Mouse (Mus musculus) kidney, postnatal 0 days (tissue): ENCODE data around the gene Zgrf1. TPM values are rescaled to one million over a fixed set of nuclear protein-coding genes. Genes with fewer than 3 reads are reported as not detected.

ENCODE experiments used
- ATAC-seq: fragments of 200-750 bp; cut with Nextera tagmentation; replicated peaks from 2 replicates; pipeline ENCODE4 v1.8.0; 2017; ENCODE audit warnings: low read depth, moderate number of reproducible peaks, moderate TSS enrichment, moderate library complexity; ENCODE audit not compliant: low FRiP score
- DNase-seq: peaks from one replicate; pipeline ENCODE4 v3.0.0-alpha.2; 2016; ENCODE audit warnings: low spot score
- H3K27ac ChIP-seq: fragments of 300-500 bp; sonication (generic); 2 replicates; pipeline ENCODE4 v1.5.1; 2014; ENCODE audit warnings: mild to moderate bottlenecking
- H3K27me3 ChIP-seq: fragments of 300-500 bp; sonication (generic); 2 replicates; pipeline ENCODE4 v1.6.1; 2014; ENCODE audit warnings: low read length, mixed read lengths; ENCODE audit not compliant: insufficient read depth
- H3K36me3 ChIP-seq: fragments of 300-500 bp; sonication (generic); 2 replicates; pipeline ENCODE4 v1.6.1; 2014; ENCODE audit warnings: low read length, mixed read lengths; ENCODE audit not compliant: insufficient read depth
- H3K4me1 ChIP-seq: fragments of 300-500 bp; sonication (generic); replicated peaks from 2 replicates; pipeline ENCODE4 v1.6.1; 2014; ENCODE audit warnings: antibody characterized with exemption, low read length, mixed read lengths; ENCODE audit not compliant: insufficient read depth
- H3K4me2 ChIP-seq: fragments of 300-500 bp; sonication (generic); 2 replicates; pipeline ENCODE4 v1.6.1; 2014; ENCODE audit warnings: mild to moderate bottlenecking, low read length, moderate library complexity, mixed read lengths
- H3K4me3 ChIP-seq: fragments of 300-500 bp; sonication (generic); replicated peaks from 2 replicates; pipeline ENCODE4 v1.5.1; 2014; ENCODE audit warnings: low read depth, low read length
- H3K9ac ChIP-seq: fragments of 300-500 bp; sonication (generic); 2 replicates; pipeline ENCODE4 v1.6.1; 2014; ENCODE audit warnings: low read depth, low read length
- H3K9me3 ChIP-seq: fragments of 300-500 bp; sonication (generic); replicated peaks from 2 replicates; pipeline ENCODE4 v1.6.1; 2016; ENCODE audit warnings: low read length, inconsistent platforms, mixed read lengths
- CTCF ChIP-seq: IDR thresholded peaks from 2 replicates; pipeline ENCODE4 v1.5.1; 2016; ENCODE audit warnings: antibody characterized with exemption, low read depth, mild to moderate bottlenecking, moderate library complexity
- WGBS: fragments of 180-500 bp; shearing (Covaris S2); extraction: QIAGEN DNeasy Blood & Tissue Kit; methylation state at CpG from one replicate; pipeline ENCODE4 v1.1.7; 2014; 5-methylcytosine and 5-hydroxymethylcytosine counted together
- polyA plus RNA-seq: library from polyadenylated mRNA; unstranded; fragments of >200 nt; fragmentation: Nextera tagmentation; extraction: Ambion mirVana; gene quantifications from 2 replicates; pipeline ENCODE4 v1.2.1, GENCODE M21; 2015

Zgrf1 gene
- polyA plus RNA-seq, 1 experiment from 2014 or later: 2.3 TPM

DNA sequence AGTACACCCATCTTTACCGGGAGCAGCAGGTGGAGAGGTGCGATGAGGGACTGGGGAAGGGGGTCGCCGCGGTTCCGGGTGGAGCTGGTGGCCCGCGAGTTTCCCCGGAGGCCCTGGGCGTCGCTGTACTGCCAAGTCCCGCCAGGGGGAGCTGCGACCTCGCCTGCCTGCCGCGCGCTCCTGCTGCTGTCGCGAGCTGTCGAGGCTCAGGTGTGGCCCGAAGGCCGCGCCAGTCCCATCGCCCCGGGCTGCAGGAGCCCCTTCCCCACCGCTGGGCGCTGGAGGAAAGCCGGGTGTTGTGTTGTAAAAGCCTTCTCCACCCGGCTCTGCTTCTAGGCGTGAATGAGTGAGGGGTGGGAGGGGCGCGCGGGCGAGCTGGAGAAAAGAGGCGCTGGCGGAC lies 72.0 kb downstream of the Zgrf1 start:
- TF ChIP-seq CTCF: peak; percentile 88
- peak; percentile 71 for DNase-seq
- no peaks in the 10 kb centered on the region for H3K4me1 ChIP-seq
- under 1% methylated on average over 36 of the region's 36 CpGs for whole genome bisulfite sequencing
- no peak overlapping the region for H3K27ac ChIP-seq
- no peak overlapping the region for H3K9ac ChIP-seq
- ATAC-seq: peak; percentile 64; the same call in 1 of the 2 replicates
- peak overlapping the region; percentile 29 for H3K4me3 ChIP-seq
- H3K9me3 ChIP-seq: no peaks in the 10 kb centered on the region
- H3K4me2 ChIP-seq: peak overlapping the region; percentile 56
- H3K36me3 ChIP-seq: no peaks in the 10 kb centered on the region
- peaks cover 49% of the 10 kb centered on the region for H3K27me3 ChIP-seq

DNA sequence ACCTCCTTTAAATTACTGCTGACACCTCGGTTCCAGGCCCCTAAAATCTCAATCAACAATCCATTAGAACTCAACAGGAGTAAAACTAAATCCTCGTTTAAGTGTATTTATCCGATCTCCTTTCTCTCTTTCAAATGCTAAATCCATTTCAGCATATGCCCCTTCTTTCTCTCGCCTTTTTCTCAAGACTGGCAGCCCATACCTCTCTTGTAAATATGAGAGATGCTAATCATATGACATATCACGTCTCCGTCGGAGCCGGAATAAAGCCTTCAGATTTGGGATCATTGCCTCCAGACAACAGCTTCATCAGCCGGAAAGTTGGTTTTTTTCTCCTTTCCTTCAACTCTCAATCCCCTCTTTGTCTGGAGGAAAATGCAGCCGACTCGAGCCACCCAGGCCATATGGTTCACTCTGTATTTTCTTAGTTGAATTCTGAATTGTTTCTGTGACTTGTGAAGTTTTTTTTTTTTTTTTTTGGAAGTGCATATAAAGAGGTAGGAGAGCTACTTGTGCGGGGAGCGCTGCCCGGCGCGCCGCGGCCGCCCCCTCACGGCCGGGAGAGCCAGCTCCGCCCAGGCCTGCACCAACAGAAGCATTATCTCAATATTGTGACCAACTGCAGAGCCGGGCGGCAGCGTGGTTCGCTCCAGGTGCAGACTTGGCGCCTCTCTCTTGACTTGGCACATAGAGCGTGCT lies 72.6 kb downstream of the Zgrf1 start:
- TF ChIP-seq CTCF: 0 out of 2 replicates have a peak, but pooled peaks have one; percentile 4
- no peak for DNase-seq
- H3K9ac ChIP-seq: no peak overlapping the region
- no peak for ATAC-seq
- H3K27me3 ChIP-seq: peaks cover 55% of the 10 kb centered on the region
- H3K4me3 ChIP-seq: peak overlapping the region; percentile 29
- 2% methylated on average over 28 of the region's 28 CpGs for WGBS
- H3K27ac ChIP-seq: no peak overlapping the region
- H3K36me3 ChIP-seq: no peaks in the 10 kb centered on the region
- no peaks in the 10 kb centered on the region for H3K9me3 ChIP-seq
- no peaks in the 10 kb centered on the region for H3K4me1 ChIP-seq
- peak overlapping the region; percentile 56 for H3K4me2 ChIP-seq

DNA sequence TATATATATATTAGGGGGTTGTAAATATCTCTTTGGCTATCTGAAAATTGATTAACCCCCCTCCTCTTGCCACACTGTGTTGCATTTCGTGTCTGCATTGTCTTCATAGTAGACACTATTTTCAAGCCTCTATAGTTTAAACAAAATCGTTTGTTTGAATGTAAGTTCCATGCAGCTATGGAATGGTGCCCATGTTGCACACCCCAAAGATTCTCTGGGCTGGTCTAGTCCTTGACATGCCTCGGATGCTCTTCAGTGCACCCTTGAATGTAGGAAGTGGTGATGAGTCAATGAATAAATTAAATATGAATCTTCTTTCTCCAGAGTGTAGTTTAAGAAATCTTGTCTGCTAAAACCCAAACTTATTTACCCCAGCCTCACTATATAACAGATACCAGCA lies 73.2 kb downstream of the Zgrf1 start:
- peaks cover 62% of the 10 kb centered on the region for H3K27me3 ChIP-seq
- WGBS: 9% methylated on average over 3 of the region's 3 CpGs
- ATAC-seq (no peak), DNase-seq (no peak)
- no peak overlapping the region for H3K27ac ChIP-seq
- no peaks in the 10 kb centered on the region for H3K9me3 ChIP-seq
- H3K9ac ChIP-seq: no peak overlapping the region
- no peak for TF ChIP-seq CTCF
- no peaks in the 10 kb centered on the region for H3K4me1 ChIP-seq
- H3K4me2 ChIP-seq: no peak overlapping the region
- no peaks in the 10 kb centered on the region for H3K36me3 ChIP-seq
- no peak overlapping the region for H3K4me3 ChIP-seq

DNA sequence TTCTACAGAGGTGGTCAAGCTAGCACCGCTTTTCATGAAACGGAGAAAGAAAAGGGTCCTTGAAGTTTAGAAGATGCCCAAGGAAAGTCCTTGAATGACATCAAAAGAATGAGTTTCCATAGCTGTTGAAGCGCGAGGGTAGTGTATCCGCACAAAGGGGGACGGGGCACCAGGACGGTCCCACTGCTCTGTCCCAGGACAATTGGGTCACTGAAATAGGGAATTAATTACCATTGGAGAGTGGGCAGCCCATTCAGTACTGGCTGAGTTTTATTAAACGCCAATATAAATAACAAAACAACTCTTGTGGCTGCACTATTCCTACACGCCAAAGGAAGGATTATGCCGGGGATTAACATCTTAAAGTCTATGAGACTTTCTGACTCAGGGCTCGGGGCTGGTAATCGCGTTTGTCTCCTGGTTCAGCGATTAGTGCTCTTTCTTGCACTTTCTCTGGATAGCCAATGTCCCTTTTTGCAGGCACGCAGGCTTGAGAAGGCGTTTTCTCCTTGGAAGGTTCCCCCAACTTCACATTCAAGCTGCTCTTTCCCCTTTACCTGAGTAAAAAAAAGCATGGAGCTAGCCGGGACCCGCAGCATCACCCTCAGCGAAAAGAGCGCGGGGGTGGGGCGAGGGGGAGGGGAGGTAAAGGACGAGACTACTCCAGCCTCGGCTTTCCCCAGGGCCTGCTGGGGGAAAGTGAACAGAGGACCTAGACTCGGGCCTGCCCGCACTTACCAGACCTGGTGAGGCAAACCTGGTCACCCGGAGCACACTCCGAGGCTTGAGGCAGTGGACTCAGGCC lies 74.1 kb downstream of the Zgrf1 start:
- 2% methylated on average over 28 of the region's 28 CpGs for WGBS
- Histone ChIP-seq H3K9me3 (no peaks in the 10 kb centered on the region), H3K4me3 (no peak overlapping the region), H3K27me3 (peaks cover 70% of the 10 kb centered on the region), H3K36me3 (no peaks in the 10 kb centered on the region), H3K4me1 (0 out of 2 replicates have a peak, but pooled peaks cover 4% of the 10 kb centered on the region), H3K9ac (no peak overlapping the region), H3K4me2 (no peak overlapping the region), H3K27ac (no peak overlapping the region)
- ATAC-seq: no peak
- no peak for DNase-seq
- no peak for TF ChIP-seq CTCF

DNA sequence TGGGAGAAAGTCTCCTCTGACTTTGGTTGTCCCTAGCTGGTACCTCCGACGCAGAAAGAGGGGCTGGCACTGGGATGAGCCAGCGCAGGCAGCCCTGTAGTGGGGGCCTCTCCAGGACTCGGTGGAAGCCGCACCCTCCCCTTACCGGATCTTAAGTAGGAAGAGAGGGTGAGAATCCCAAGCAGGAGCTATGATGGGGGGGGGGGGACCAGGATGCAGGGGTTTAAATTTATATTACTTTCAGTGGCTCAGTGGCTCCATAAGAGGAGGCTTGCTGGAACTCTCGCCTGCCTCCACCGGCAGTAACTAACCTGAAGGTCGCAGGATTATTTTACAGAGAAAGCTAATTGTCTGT lies 74.6 kb downstream of the Zgrf1 start:
- DNase-seq (no peak), ATAC-seq (no peak)
- no peak for TF ChIP-seq CTCF
- Histone ChIP-seq H3K9me3 (no peaks in the 10 kb centered on the region), H3K27me3 (peaks cover 76% of the 10 kb centered on the region), H3K36me3 (no peaks in the 10 kb centered on the region), H3K27ac (no peak overlapping the region), H3K4me3 (no peak overlapping the region), H3K9ac (no peak overlapping the region), H3K4me2 (no peak overlapping the region), H3K4me1 (peaks cover 9% of the 10 kb centered on the region; the same call in 1 of the 2 replicates)
- 1% methylated on average over 9 of the region's 9 CpGs for WGBS

DNA sequence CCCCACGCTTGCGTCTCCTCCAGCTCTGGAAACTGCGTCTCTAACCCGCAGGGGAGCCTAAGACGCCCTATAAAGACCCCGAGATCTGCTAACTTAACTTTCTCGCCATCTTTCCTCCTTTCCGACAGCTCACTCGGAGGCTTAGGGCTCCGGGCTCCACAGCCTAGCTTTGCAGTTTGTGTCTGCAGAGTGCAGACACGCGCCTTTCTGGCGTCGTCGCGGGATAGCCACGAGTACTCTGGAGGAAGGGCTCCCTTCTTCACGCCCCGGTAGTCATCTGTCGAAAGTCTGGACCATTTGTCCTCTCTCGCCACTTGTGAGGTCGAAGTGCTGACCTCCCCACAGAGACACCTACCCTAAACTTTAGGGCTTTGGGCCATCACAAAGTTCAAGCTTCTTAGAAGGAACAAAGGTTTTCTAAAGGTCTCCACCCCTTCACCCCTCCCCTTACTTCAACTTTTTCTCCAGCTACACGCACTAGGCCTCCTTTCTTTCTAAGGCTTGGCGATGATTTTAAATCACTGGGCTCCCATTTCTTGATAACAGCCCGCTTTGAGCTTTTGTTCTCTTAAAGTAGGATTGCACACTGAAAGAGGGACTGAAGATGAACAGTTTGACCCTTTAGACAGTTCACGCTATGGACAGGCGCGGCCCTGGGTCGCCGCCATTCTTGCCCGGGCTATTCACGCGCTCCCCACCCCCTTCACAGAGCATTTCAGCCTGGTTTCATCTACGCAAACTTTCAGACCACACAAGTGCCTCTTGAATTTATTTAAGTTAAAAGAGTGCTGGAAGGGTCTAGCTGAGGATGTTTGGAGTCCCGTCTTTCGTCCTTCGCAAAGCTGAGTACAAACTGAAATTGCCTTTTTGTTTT lies 75.3 kb downstream of the Zgrf1 start:
- H3K9ac ChIP-seq: no peak overlapping the region
- H3K4me1 ChIP-seq: peaks cover 14% of the 10 kb centered on the region; the same call in 1 of the 2 replicates
- ATAC-seq (no peak), DNase-seq (no peak)
- no peak for TF ChIP-seq CTCF
- 2% methylated on average over 37 of the region's 37 CpGs for WGBS
- no peak overlapping the region for H3K4me3 ChIP-seq
- H3K36me3 ChIP-seq: no peaks in the 10 kb centered on the region
- H3K27me3 ChIP-seq: peaks cover 82% of the 10 kb centered on the region
- H3K4me2 ChIP-seq: no peak overlapping the region
- H3K27ac ChIP-seq: no peak overlapping the region
- no peaks in the 10 kb centered on the region for H3K9me3 ChIP-seq
